Mouse (Mus musculus) 416B (cell line): ENCODE measurements around the gene Atrnl1.
A peak's percentile ranks its signal among the peaks of the same experiment; 100 is the strongest.

Source experiments
- DNase-seq: peaks from one replicate; pipeline ENCODE4 v3.0.0; 2011; ENCODE audit warnings: low read depth

Atrnl1 gene

GRCm38 (mm10) chr19:57969766-57970165 lies 358.9 kb downstream of the Atrnl1 start:
- DNase-seq: no peak

GRCm38 (mm10) chr19:57970342-57970895 lies 359.6 kb downstream of the Atrnl1 start:
- peak; percentile 3 for DNase-seq

- no peak for DNase-seq
These were observed 364.4 kb downstream of the Atrnl1 start for GRCm38 (mm10) chr19:57975201-57975600.

GRCm38 (mm10) chr19:57985918-57986900 lies 375.4 kb downstream of the Atrnl1 start:
- no peak for DNase-seq

GRCm38 (mm10) chr19:57987696-57988393 lies 377.0 kb downstream of the Atrnl1 start:
- DNase-seq: no peak

GRCm38 (mm10) chr19:57988559-57989093 lies 377.8 kb downstream of the Atrnl1 start:
- no peak for DNase-seq

- DNase-seq: peak; percentile 41
These were observed 380.4 kb downstream of the Atrnl1 start for GRCm38 (mm10) chr19:57991099-57991760.

- peak; percentile 94 for DNase-seq
These were observed 383.5 kb downstream of the Atrnl1 start for GRCm38 (mm10) chr19:57994174-57994833.

- no peak for DNase-seq
These were observed 384.2 kb downstream of the Atrnl1 start for GRCm38 (mm10) chr19:57995015-57995414.

GRCm38 (mm10) chr19:57997961-57998360 lies 387.1 kb downstream of the Atrnl1 start:
- DNase-seq: peak; percentile 62

GRCm38 (mm10) chr19:58011636-58012035 lies 400.8 kb downstream of the Atrnl1 start:
- DNase-seq: no peak

GRCm38 (mm10) chr19:58015741-58016140 lies 404.9 kb downstream of the Atrnl1 start:
- no peak for DNase-seq

- DNase-seq: no peak
These were observed 406.0 kb downstream of the Atrnl1 start for GRCm38 (mm10) chr19:58016561-58017453.

- DNase-seq: no peak
These were observed 406.6 kb downstream of the Atrnl1 start for GRCm38 (mm10) chr19:58017468-58017867.

GRCm38 (mm10) chr19:58018698-58019097 lies 407.9 kb downstream of the Atrnl1 start:
- no peak for DNase-seq

- no peak for DNase-seq
These were observed 410.9 kb downstream of the Atrnl1 start for GRCm38 (mm10) chr19:58021514-58022284.

- peak; percentile 53 for DNase-seq
These were observed 412.5 kb downstream of the Atrnl1 start for GRCm38 (mm10) chr19:58023216-58023825.

- DNase-seq: no peak
These were observed 414.2 kb downstream of the Atrnl1 start for GRCm38 (mm10) chr19:58025053-58025452.

GRCm38 (mm10) chr19:58029661-58030060 lies 418.8 kb downstream of the Atrnl1 start:
- no peak for DNase-seq
